In genomic region chr12:8640186-8640585, GRCm38 (mm10) we compare ENCODE assay signal across 11 mouse cellular contexts. TPM values are rescaled to one million over a fixed set of nuclear protein-coding genes. Genes with fewer than 3 reads are reported as not detected.
DNase-seq lines count a peak whose midpoint lies in the region; ATAC-seq and TF ChIP-seq lines count a peak whose summit lies in the region.
"Not testable (repeated sequence)": the region's sequence is repeated elsewhere in the genome, so short reads cannot be mapped to it uniquely, and the experiment has no call there.
"Had no signal": no experiment of that assay in that cellular context is flagged by ENCODE, and none has a peak within 500 bp of the region (broad histone marks: within the 10 kb centered on the region; RNA-seq: fewer than 3 reads in every experiment).

No protein-coding gene starts in this region.

- peak overlapping the region; percentile 80; the same call in 1 of the 2 replicates for H3K9ac ChIP-seq in CH12.LX (ENCODE audit: insufficient read depth, low read depth)
- H3K9ac ChIP-seq in forebrain, embryonic 14.5 days (ENCODE audit: low read length), result not testable (repeated sequence)
- H3K9ac ChIP-seq in heart, embryonic 15.5 days, result peak overlapping the region; percentile 52
- H3K9ac ChIP-seq in intestine, embryonic 15.5 days, result peak overlapping the region; percentile 50
- H3K9ac ChIP-seq in limb, embryonic 12.5 days (replicated peaks), result peak overlapping the region; percentile 47
- peak overlapping the region; percentile 47 for H3K9ac ChIP-seq in lung, embryonic 15.5 days

- H3K36me3 ChIP-seq in CH12.LX (replicated peaks in 1 of 2; ENCODE audit: control insufficient read depth in 1 of 2, insufficient read depth in 1 of 2, low read length in 1 of 2); forebrain, embryonic 14.5 days (ENCODE audit: control insufficient read depth, insufficient read depth, low read length); heart, embryonic 15.5 days; intestine, embryonic 15.5 days; limb, embryonic 12.5 days; lung, embryonic 15.5 days; myocyte (ENCODE audit: control insufficient read depth, insufficient read depth): not testable (repeated sequence)

- not testable (repeated sequence) for H3K79me2 ChIP-seq in CH12.LX (replicated peaks; ENCODE audit: control insufficient read depth, extremely low read depth, insufficient read depth, poor library complexity, severe bottlenecking); myocyte (ENCODE audit: control insufficient read depth, insufficient read depth)

- DNase-seq in CH12.LX (ENCODE audit: extremely low read depth); forebrain, embryonic 14.5 days (ENCODE audit: low spot score): not testable (repeated sequence)

- H3ac ChIP-seq in myocyte (ENCODE audit: control insufficient read depth, insufficient read length), result peak overlapping the region; percentile 55

- H3K4me2 ChIP-seq in CH12.LX (ENCODE audit: insufficient read depth, low read depth, poor library complexity, severe bottlenecking) (peak overlapping the region; percentile 94), myocyte (ENCODE audit: low read depth) (peak overlapping the region; percentile 83)
- peak overlapping the region; percentile 47 for H3K4me2 ChIP-seq in forebrain, embryonic 14.5 days (ENCODE audit: low read length)
- H3K4me2 ChIP-seq in heart, embryonic 15.5 days, result peak overlapping the region; percentile 74
- peak overlapping the region; percentile 63 for H3K4me2 ChIP-seq in intestine, embryonic 15.5 days (replicated peaks)
- H3K4me2 ChIP-seq in limb, embryonic 12.5 days, result peak overlapping the region; percentile 61
- peak overlapping the region; percentile 75 for H3K4me2 ChIP-seq in lung, embryonic 15.5 days

- not testable (repeated sequence) for TF ChIP-seq CTCF in CH12.LX (conservative IDR thresholded peaks at IDR 0.05 in 1 of 2, IDR thresholded peaks at IDR 0.05 in 1 of 2; ENCODE audit: low read depth in 2 of 2, low read length in 2 of 2); cortical plate, adult 2 months (IDR thresholded peaks at IDR 0.05; ENCODE audit: extremely low read depth, insufficient read depth, low read length)

- not testable (repeated sequence) for H3K9me3 ChIP-seq in CH12.LX (replicated peaks; ENCODE audit: low read length); forebrain, embryonic 14.5 days (replicated peaks; ENCODE audit: control insufficient read depth, low read length); heart, embryonic 15.5 days (replicated peaks); intestine, embryonic 15.5 days; limb, embryonic 12.5 days; lung, embryonic 15.5 days

- H3K4me1 ChIP-seq in CH12.LX (ENCODE audit: control insufficient read depth in 1 of 2, insufficient read depth in 2 of 2); cortical plate, adult 2 months (ENCODE audit: control insufficient read depth, insufficient read depth, low read length); forebrain, embryonic 14.5 days (ENCODE audit: control insufficient read depth, insufficient read depth, low read length); heart, embryonic 15.5 days (replicated peaks); intestine, embryonic 15.5 days (replicated peaks); limb, embryonic 12.5 days (replicated peaks); lung, embryonic 15.5 days: not testable (repeated sequence)

- dilution Hi-C loops in CH12.LX (cut with MboI; ENCODE audit: extremely low pct_ligation_motif_present, extremely low pct_unique_long_range_greater_than_20kb, low sequenced_read_pairs), result not testable (repeated sequence)

- in situ Hi-C loops in CH12.LX (cut with MboI; ENCODE audit: low pct_ligation_motif_present, low pct_unique_long_range_greater_than_20kb, low sequenced_read_pairs), result not testable (repeated sequence)

- not testable (repeated sequence) for H3K27ac ChIP-seq in CH12.LX (ENCODE audit: insufficient read depth, low read depth); cortical plate, adult 2 months (ENCODE audit: insufficient read depth, low read length); forebrain, embryonic 14.5 days (ENCODE audit: low read depth, low read length); heart, embryonic 15.5 days; intestine, embryonic 15.5 days; limb, embryonic 12.5 days; lung, embryonic 15.5 days

- not testable (repeated sequence) for TF ChIP-seq RAD21 in CH12.LX (IDR thresholded peaks at IDR 0.05; ENCODE audit: low read depth, low read length)

- not testable (repeated sequence) for ATAC-seq in forebrain, embryonic 14.5 days; heart, embryonic 15.5 days (replicated peaks; ENCODE audit: insufficient number of reproducible peaks, insufficient read depth, low FRiP score, low read depth); intestine, embryonic 15.5 days; limb, embryonic 12.5 days (ENCODE audit: insufficient number of reproducible peaks, insufficient read depth, low FRiP score, low TSS enrichment, low read depth); lung, embryonic 15.5 days (ENCODE audit: borderline replicate concordance, extremely low read depth, low FRiP score, low TSS enrichment)

- H3K27me3 ChIP-seq in CH12.LX (replicated peaks); forebrain, embryonic 14.5 days (replicated peaks; ENCODE audit: control insufficient read depth, insufficient read depth, low read length); heart, embryonic 15.5 days; intestine, embryonic 15.5 days (replicated peaks); limb, embryonic 12.5 days; lung, embryonic 15.5 days; myocyte (ENCODE audit: control insufficient read depth, insufficient read depth, insufficient read length): not testable (repeated sequence)

- TF ChIP-seq POLR2A in CH12.LX (IDR thresholded peaks at IDR 0.05; ENCODE audit: low read depth, low read length); cortical plate, adult 2 months (IDR thresholded peaks at IDR 0.05; ENCODE audit: extremely low read depth, insufficient read depth, low read length); myocyte (IDR thresholded peaks at IDR 0.05; ENCODE audit: insufficient read length, low read depth): not testable (repeated sequence)

- H3K4me3 ChIP-seq in CH12.LX (replicated peaks in 1 of 3; ENCODE audit: low read depth in 2 of 3, low read length in 2 of 3, poor library complexity in 1 of 3) (peak overlapping the region; percentile 63 to 92 (median 80)), myocyte (peak overlapping the region; percentile 46)
- H3K4me3 ChIP-seq in cortical plate, adult 2 months (ENCODE audit: insufficient read depth, low read length), result peak overlapping the region; percentile 96; the same call in 1 of the 2 replicates
- H3K4me3 ChIP-seq in forebrain, embryonic 14.5 days (ENCODE audit: low read depth, low read length), result peak overlapping the region; percentile 73
- H3K4me3 ChIP-seq in heart, embryonic 15.5 days, result peak overlapping the region; percentile 99
- peak overlapping the region; percentile 83 for H3K4me3 ChIP-seq in intestine, embryonic 15.5 days (replicated peaks)
- H3K4me3 ChIP-seq in limb, embryonic 12.5 days (replicated peaks), result peak overlapping the region; percentile 78
- peak overlapping the region; percentile 95 for H3K4me3 ChIP-seq in lung, embryonic 15.5 days

- 5% methylated on average over 2 of the region's 2 CpGs for WGBS in forebrain, embryonic 14.5 days
- WGBS in heart, embryonic 15.5 days, result 10% methylated on average over 2 of the region's 2 CpGs
- WGBS in intestine, embryonic 15.5 days, result 8% methylated on average over 2 of the region's 2 CpGs
- WGBS in limb, embryonic 12.5 days, result 2% methylated on average over 2 of the region's 2 CpGs
- 3% methylated on average over 2 of the region's 2 CpGs for WGBS in lung, embryonic 15.5 days

- not testable (repeated sequence) for TF ChIP-seq EP300 in CH12.LX (IDR thresholded peaks at IDR 0.05; ENCODE audit: low read length)

TF ChIP-seq in myocyte, 11 proteins besides CTCF, POLR2A, EP300 and RAD21:
- TF ChIP-seq CEBPB (IDR thresholded peaks at IDR 0.05; ENCODE audit: insufficient read depth, poor library complexity, severe bottlenecking), result 0 out of 2 replicates have a peak, but pooled peaks have one; percentile 10

RNA-seq across cellular contexts. Expression of gene Pum2, which starts 33.7 kb away (rescaled TPM):
- total RNA-seq in CH12.LX (2012; rRNA removed) (52.9 and 61.0 TPM in 2 replicates), CH12.LX (2014; rRNA removed) (90.2 and 97.5 TPM in 2 replicates)
- polyA plus RNA-seq in CH12.LX (2012; ENCODE audit: insufficient read length, low read depth) (62.7 and 75.4 TPM in 2 replicates), myocyte (2012; fragmentation: generic; extraction: Trizol) (17.8 TPM)
- polyA plus RNA-seq in cortical plate, adult 2 months (2012; rRNA removed), result 79.5 and 81.9 TPM in 2 replicates
- 70.6 and 74.9 TPM in 2 replicates for polyA plus RNA-seq in forebrain, embryonic 14.5 days (2014; fragmentation: Nextera tagmentation; extraction: Ambion mirVana)
- polyA plus RNA-seq in heart, embryonic 15.5 days (2015; fragmentation: Nextera tagmentation; extraction: Ambion mirVana), result 24.4 and 25.4 TPM in 2 replicates
- 37.7 and 43.5 TPM in 2 replicates for polyA plus RNA-seq in intestine, embryonic 15.5 days (2015; fragmentation: Nextera tagmentation; extraction: Ambion mirVana)
- polyA plus RNA-seq in limb, embryonic 12.5 days (2016; fragmentation: Nextera tagmentation; extraction: Ambion mirVana), result 64.9 and 69.4 TPM in 2 replicates
- 42.5 and 44.5 TPM in 2 replicates for polyA plus RNA-seq in lung, embryonic 15.5 days (2015; fragmentation: Nextera tagmentation; extraction: Ambion mirVana)

RNA-seq across cellular contexts. Expression of gene Slc7a15, which starts 41.3 kb away (rescaled TPM):
- total RNA-seq in CH12.LX (2012; rRNA removed) (not detected in 2 replicates), CH12.LX (2014; rRNA removed) (not detected in 2 replicates)
- polyA plus RNA-seq in CH12.LX (2012; ENCODE audit: insufficient read length, low read depth) (not detected in 2 replicates), myocyte (2012; fragmentation: generic; extraction: Trizol) (0.06 TPM)
- not detected in 2 replicates for polyA plus RNA-seq in cortical plate, adult 2 months (2012; rRNA removed)
- polyA plus RNA-seq in forebrain, embryonic 14.5 days (2014; fragmentation: Nextera tagmentation; extraction: Ambion mirVana), result not detected in 2 replicates
- polyA plus RNA-seq in heart, embryonic 15.5 days (2015; fragmentation: Nextera tagmentation; extraction: Ambion mirVana), result not detected in 2 replicates
- 0.14 and 0.19 TPM in 2 replicates for polyA plus RNA-seq in intestine, embryonic 15.5 days (2015; fragmentation: Nextera tagmentation; extraction: Ambion mirVana)
- not detected in 2 replicates for polyA plus RNA-seq in limb, embryonic 12.5 days (2016; fragmentation: Nextera tagmentation; extraction: Ambion mirVana)
- polyA plus RNA-seq in lung, embryonic 15.5 days (2015; fragmentation: Nextera tagmentation; extraction: Ambion mirVana), result not detected in 2 replicates
- total RNA-seq: adrenal gland, adult 18-20 months; layer of hippocampus, postnatal 36 days had no signal
- polyA plus RNA-seq: spleen, adult 2 months had no signal

Comparison
In these comparisons a context has a peak if more than half of its experiments do, and no peak if none do; other contexts are left out.
1. H3K4me3 ChIP-seq: peak in every context shown above with its lines; median percentile 99 in heart, embryonic 15.5 days; 96 in cortical plate, adult 2 months; 95 in lung, embryonic 15.5 days; 83 in intestine, embryonic 15.5 days; 80 in CH12.LX; 78 in limb, embryonic 12.5 days; 73 in forebrain, embryonic 14.5 days; 46 in myocyte.